In the genomic region with DNA sequence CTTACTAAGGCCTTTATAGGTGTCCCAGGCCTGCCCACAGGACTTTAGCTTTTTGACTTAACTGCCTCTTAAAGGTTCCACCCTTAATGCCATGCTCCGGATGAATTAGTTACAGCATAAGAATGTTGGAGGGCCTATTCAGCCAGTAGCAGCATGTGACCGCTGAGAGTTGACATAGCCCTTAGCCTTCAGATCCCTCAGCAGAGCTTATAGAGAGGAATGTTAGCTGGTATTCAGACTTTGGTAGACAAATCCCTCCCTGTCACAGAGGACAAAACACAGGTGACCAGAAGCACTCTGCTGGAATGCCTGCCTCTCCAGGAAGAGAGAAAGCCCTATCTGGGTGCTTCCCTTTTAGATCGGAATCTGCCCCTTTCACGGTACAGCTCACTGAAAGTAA, we compare ENCODE assay signal across 19 mouse cellular contexts.
DNase-seq lines count a peak whose midpoint lies in the region; ATAC-seq lines count a peak whose summit lies in the region.
"Had no signal": no experiment of that assay in that cellular context is flagged by ENCODE, and none has a peak within 500 bp of the region (broad histone marks: within the 10 kb centered on the region; RNA-seq: fewer than 3 reads in every experiment).

No protein-coding gene starts in this region.

- WGBS in hindbrain, embryonic 10.5 days: 50% methylated on average over 4 of the region's 4 CpGs
- 74% methylated on average over 4 of the region's 4 CpGs for WGBS in hindbrain, embryonic 14.5 days

- no peak overlapping the region for H3K4me3 ChIP-seq in hindbrain, embryonic 10.5 days
- H3K4me3 ChIP-seq in hindbrain, embryonic 14.5 days (replicated peaks; ENCODE audit: low read length): no peak overlapping the region
- H3K4me3 ChIP-seq: erythroblast, embryonic 14.5 days; hindbrain, embryonic 12.5 days; liver, embryonic 12.5 days; neural tube, embryonic 12.5 days had no signal

- H3K9me3 ChIP-seq in hindbrain, embryonic 10.5 days: no peaks in the 10 kb centered on the region
- no peaks in the 10 kb centered on the region for H3K9me3 ChIP-seq in hindbrain, embryonic 14.5 days (ENCODE audit: control insufficient read depth, low read length)
- H3K9me3 ChIP-seq: hindbrain, embryonic 12.5 days; liver, embryonic 12.5 days; neural tube, embryonic 12.5 days had no signal

- no peak overlapping the region for H3K4me2 ChIP-seq in hindbrain, embryonic 14.5 days (replicated peaks)
- H3K4me2 ChIP-seq: hindbrain, embryonic 12.5 days; liver, embryonic 12.5 days; neural tube, embryonic 12.5 days had no signal

- no peaks in the 10 kb centered on the region for H3K27me3 ChIP-seq in hindbrain, embryonic 10.5 days (ENCODE audit: insufficient read depth, poor library complexity, severe bottlenecking)
- H3K27me3 ChIP-seq in hindbrain, embryonic 14.5 days (ENCODE audit: control insufficient read depth, insufficient read depth, low read length): no peaks in the 10 kb centered on the region
- H3K27me3 ChIP-seq: CH12.LX; hindbrain, embryonic 12.5 days; liver, embryonic 12.5 days; neural tube, embryonic 12.5 days had no signal

- ATAC-seq in hindbrain, embryonic 14.5 days (ENCODE audit: low FRiP score): no peak
- ATAC-seq: liver, embryonic 12.5 days had no signal

- no peaks in the 10 kb centered on the region for H3K36me3 ChIP-seq in hindbrain, embryonic 10.5 days
- no peaks in the 10 kb centered on the region for H3K36me3 ChIP-seq in hindbrain, embryonic 14.5 days (replicated peaks; ENCODE audit: control insufficient read depth, insufficient read depth)
- H3K36me3 ChIP-seq: hindbrain, embryonic 12.5 days; liver, embryonic 12.5 days; neural tube, embryonic 12.5 days had no signal

- peak overlapping the region; percentile 53; the same call in 1 of the 2 replicates for H3K27ac ChIP-seq in hindbrain, embryonic 10.5 days
- H3K27ac ChIP-seq in hindbrain, embryonic 14.5 days: no peak overlapping the region
- H3K27ac ChIP-seq: hindbrain, embryonic 12.5 days; liver, embryonic 12.5 days; neural tube, embryonic 12.5 days had no signal

- H3K9ac ChIP-seq in hindbrain, embryonic 14.5 days: no peak overlapping the region
- H3K9ac ChIP-seq: hindbrain, embryonic 12.5 days; liver, embryonic 12.5 days; neural tube, embryonic 12.5 days had no signal

- DNase-seq in embryo, embryonic 10.5 days (ENCODE audit: low spot score): peak; percentile 38
- no peak for DNase-seq in embryo, embryonic 9.5 days (ENCODE audit: extremely low spot score)
- no peak for DNase-seq in hindbrain, embryonic 10.5 days (ENCODE audit: low spot score)
- DNase-seq in hindbrain, embryonic 14.5 days (ENCODE audit: low spot score): no peak
- DNase-seq in R1 (ENCODE audit: low read depth, low spot score): peak; percentile 15
- peak; percentile 18 for DNase-seq in lung, postnatal 25 days (ENCODE audit: low spot score)
- no peak for DNase-seq in left cerebral cortex, adult 9 months (ENCODE audit: low spot score in 2 of 2)
- DNase-seq in adrenal gland, postnatal 36 days: no peak
- DNase-seq: cerebellum, adult 11-12 months; gastrocnemius, postnatal 14 days; kidney, postnatal 25 days; left cerebral cortex, postnatal 4 days; retina, postnatal 1 day; thymus, adult 18-20 months had no signal

- peaks cover 22% of the 10 kb centered on the region for H3K4me1 ChIP-seq in hindbrain, embryonic 10.5 days (replicated peaks)
- no peaks in the 10 kb centered on the region for H3K4me1 ChIP-seq in hindbrain, embryonic 14.5 days (replicated peaks; ENCODE audit: control insufficient read depth, insufficient read depth, low read length)
- H3K4me1 ChIP-seq: liver, embryonic 12.5 days; neural tube, embryonic 12.5 days had no signal

Comparison
In these comparisons a context has a peak if more than half of its experiments do, and no peak if none do; other contexts are left out.
1. DNase-seq: peak in embryo, embryonic 10.5 days (single experiment), R1 (single experiment) and lung, postnatal 25 days (single experiment); none in embryo, embryonic 9.5 days (single experiment), hindbrain, embryonic 10.5 days (single experiment), hindbrain, embryonic 14.5 days (single experiment), left cerebral cortex, adult 9 months (0 of 2) and adrenal gland, postnatal 36 days (0 of 2).